Mouse (Mus musculus): Measurements from ENCODE around the gene Il9. TPM values are rescaled to one million over a fixed set of nuclear protein-coding genes. Genes with fewer than 3 reads are reported as not detected.
A peak's percentile ranks its signal among the peaks of the same experiment; 100 is the strongest.

Il9 gene
- not detected in 2 replicates for polyA plus RNA-seq (2016; fragmentation: Nextera tagmentation; extraction: Ambion mirVana)

- Histone ChIP-seq H3K27me3 (ENCODE audit: insufficient read depth, poor library complexity, severe bottlenecking) (no peaks in the 10 kb centered on the region), H3K4me1 (replicated peaks) (peaks cover 4% of the 10 kb centered on the region), H3K36me3 (no peaks in the 10 kb centered on the region), H3K27ac (no peak within 1 kb of the TSS), H3K4me3 (no peak within 1 kb of the TSS), H3K9me3 (no peaks in the 10 kb centered on the region)
- WGBS: 85% methylated on average over 3 of the region's 3 CpGs
- no peak for DNase-seq (ENCODE audit: low spot score)
These were observed at the start of gene Il9 for GRCm38 (mm10) chr13:56482146-56482545. Gene Il9 (minus strand): TSS chr13:56482246.

- no peaks in the 10 kb centered on the region for H3K27me3 ChIP-seq (ENCODE audit: insufficient read depth, poor library complexity, severe bottlenecking)
- 72% methylated on average over 8 of the region's 8 CpGs for WGBS
- DNase-seq (ENCODE audit: low spot score): no peak
- no peaks in the 10 kb centered on the region for H3K4me1 ChIP-seq (replicated peaks)
- no peak overlapping the region for H3K27ac ChIP-seq
- 0 out of 2 replicates have a peak, but pooled peaks cover 5% of the 10 kb centered on the region for H3K36me3 ChIP-seq
- no peak overlapping the region for H3K4me3 ChIP-seq
- H3K9me3 ChIP-seq: peaks cover 8% of the 10 kb centered on the region; the same call in 1 of the 2 replicates
These were observed 47.6 kb upstream of the Il9 start for GRCm38 (mm10) chr13:56529685-56530084.

GRCm38 (mm10) chr13:56529031-56529430 is 47.0 kb upstream of the Il9 start:
- Histone ChIP-seq H3K27me3 (ENCODE audit: insufficient read depth, poor library complexity, severe bottlenecking) (no peaks in the 10 kb centered on the region), H3K27ac (no peak overlapping the region), H3K4me1 (replicated peaks) (no peaks in the 10 kb centered on the region), H3K9me3 (peaks cover 3% of the 10 kb centered on the region; the same call in 1 of the 2 replicates), H3K36me3 (0 out of 2 replicates have a peak, but pooled peaks cover under 1% of the 10 kb centered on the region), H3K4me3 (no peak overlapping the region)
- 89% methylated on average over 4 of the region's 4 CpGs for WGBS
- no peak for DNase-seq (ENCODE audit: low spot score)

- no peaks in the 10 kb centered on the region for H3K36me3 ChIP-seq
- WGBS: 87% methylated on average over 11 of the region's 11 CpGs
- no peaks in the 10 kb centered on the region for H3K27me3 ChIP-seq (ENCODE audit: insufficient read depth, poor library complexity, severe bottlenecking)
- peaks cover 2% of the 10 kb centered on the region; the same call in 1 of the 2 replicates for H3K9me3 ChIP-seq
- no peak for DNase-seq (ENCODE audit: low spot score)
- no peaks in the 10 kb centered on the region for H3K4me1 ChIP-seq (replicated peaks)
- no peak overlapping the region for H3K27ac ChIP-seq
- H3K4me3 ChIP-seq: no peak overlapping the region
These were observed 46.2 kb upstream of the Il9 start for GRCm38 (mm10) chr13:56528281-56528680.

GRCm38 (mm10) chr13:56527846-56528245 is 45.8 kb upstream of the Il9 start:
- Histone ChIP-seq H3K27me3 (ENCODE audit: insufficient read depth, poor library complexity, severe bottlenecking) (no peaks in the 10 kb centered on the region), H3K27ac (no peak overlapping the region), H3K9me3 (no peaks in the 10 kb centered on the region), H3K4me1 (replicated peaks) (peaks cover 3% of the 10 kb centered on the region; the same call in 1 of the 2 replicates), H3K36me3 (no peaks in the 10 kb centered on the region), H3K4me3 (no peak overlapping the region)
- 94% methylated on average over 7 of the region's 7 CpGs for WGBS
- no peak for DNase-seq (ENCODE audit: low spot score)

- DNase-seq (ENCODE audit: low spot score): no peak
- Histone ChIP-seq H3K4me3 (no peak overlapping the region), H3K9me3 (no peaks in the 10 kb centered on the region), H3K4me1 (replicated peaks) (peaks cover 8% of the 10 kb centered on the region; the same call in 1 of the 2 replicates), H3K27ac (no peak overlapping the region), H3K36me3 (no peaks in the 10 kb centered on the region), H3K27me3 (ENCODE audit: insufficient read depth, poor library complexity, severe bottlenecking) (no peaks in the 10 kb centered on the region)
- WGBS: 90% methylated on average over 12 of the region's 12 CpGs
These were observed 44.8 kb upstream of the Il9 start for GRCm38 (mm10) chr13:56526871-56527270.

GRCm38 (mm10) chr13:56522821-56523167 is 40.7 kb upstream of the Il9 start:
- no peaks in the 10 kb centered on the region for H3K9me3 ChIP-seq
- peak overlapping the region; percentile 71 for H3K27ac ChIP-seq
- 7% methylated on average over 8 of the region's 8 CpGs for WGBS
- peaks cover 8% of the 10 kb centered on the region; the same call in 1 of the 2 replicates for H3K4me1 ChIP-seq (replicated peaks)
- peak overlapping the region; percentile 79 for H3K4me3 ChIP-seq
- H3K36me3 ChIP-seq: no peaks in the 10 kb centered on the region
- H3K27me3 ChIP-seq (ENCODE audit: insufficient read depth, poor library complexity, severe bottlenecking): no peaks in the 10 kb centered on the region
- no peak for DNase-seq (ENCODE audit: low spot score)

- peak within 1 kb of the TSS; percentile 71 for H3K27ac ChIP-seq
- DNase-seq (ENCODE audit: low spot score): peak; percentile 94
- no peaks in the 10 kb centered on the region for H3K27me3 ChIP-seq (ENCODE audit: insufficient read depth, poor library complexity, severe bottlenecking)
- peaks cover 8% of the 10 kb centered on the region; the same call in 1 of the 2 replicates for H3K4me1 ChIP-seq (replicated peaks)
- no peaks in the 10 kb centered on the region for H3K36me3 ChIP-seq
- under 1% methylated on average over 56 of the region's 56 CpGs for WGBS
- H3K9me3 ChIP-seq: no peaks in the 10 kb centered on the region
- peak within 1 kb of the TSS; percentile 79 for H3K4me3 ChIP-seq
These were observed 40.2 kb upstream of the Il9 start, which contains the start of gene Fbxl21 for GRCm38 (mm10) chr13:56522081-56522820. Gene Fbxl21 (plus strand): TSS chr13:56522472.

- WGBS: 62% methylated on average over 7 of the region's 7 CpGs
- H3K4me3 ChIP-seq: no peak overlapping the region
- no peaks in the 10 kb centered on the region for H3K4me1 ChIP-seq (replicated peaks)
- H3K27me3 ChIP-seq (ENCODE audit: insufficient read depth, poor library complexity, severe bottlenecking): no peaks in the 10 kb centered on the region
- H3K36me3 ChIP-seq: no peaks in the 10 kb centered on the region
- no peaks in the 10 kb centered on the region for H3K9me3 ChIP-seq
- no peak for DNase-seq (ENCODE audit: low spot score)
- no peak overlapping the region for H3K27ac ChIP-seq
These were observed 34.8 kb upstream of the Il9 start for GRCm38 (mm10) chr13:56516816-56517215.

GRCm38 (mm10) chr13:56516311-56516710 is 34.3 kb upstream of the Il9 start:
- Histone ChIP-seq H3K36me3 (no peaks in the 10 kb centered on the region), H3K27ac (no peak overlapping the region), H3K9me3 (no peaks in the 10 kb centered on the region), H3K4me3 (no peak overlapping the region), H3K4me1 (replicated peaks) (no peaks in the 10 kb centered on the region), H3K27me3 (ENCODE audit: insufficient read depth, poor library complexity, severe bottlenecking) (no peaks in the 10 kb centered on the region)
- no peak for DNase-seq (ENCODE audit: low spot score)
- WGBS: 71% methylated on average over 4 of the region's 4 CpGs

GRCm38 (mm10) chr13:56513595-56513994 is 31.5 kb upstream of the Il9 start:
- H3K27ac ChIP-seq: no peak overlapping the region
- H3K4me1 ChIP-seq (replicated peaks): no peaks in the 10 kb centered on the region
- H3K27me3 ChIP-seq (ENCODE audit: insufficient read depth, poor library complexity, severe bottlenecking): no peaks in the 10 kb centered on the region
- no peak for DNase-seq (ENCODE audit: low spot score)
- H3K9me3 ChIP-seq: no peaks in the 10 kb centered on the region
- no peaks in the 10 kb centered on the region for H3K36me3 ChIP-seq
- H3K4me3 ChIP-seq: no peak overlapping the region

GRCm38 (mm10) chr13:56509796-56510195 is 27.8 kb upstream of the Il9 start:
- DNase-seq (ENCODE audit: low spot score): no peak
- no peaks in the 10 kb centered on the region for H3K9me3 ChIP-seq
- H3K36me3 ChIP-seq: no peaks in the 10 kb centered on the region
- no peaks in the 10 kb centered on the region for H3K27me3 ChIP-seq (ENCODE audit: insufficient read depth, poor library complexity, severe bottlenecking)
- H3K4me3 ChIP-seq: no peak overlapping the region
- no peaks in the 10 kb centered on the region for H3K4me1 ChIP-seq (replicated peaks)
- 81% methylated on average over 2 of the region's 2 CpGs for WGBS
- no peak overlapping the region for H3K27ac ChIP-seq

- 86% methylated on average over 6 of the region's 6 CpGs for WGBS
- Histone ChIP-seq H3K4me1 (replicated peaks) (no peaks in the 10 kb centered on the region), H3K27me3 (ENCODE audit: insufficient read depth, poor library complexity, severe bottlenecking) (no peaks in the 10 kb centered on the region), H3K27ac (no peak overlapping the region), H3K36me3 (no peaks in the 10 kb centered on the region), H3K9me3 (no peaks in the 10 kb centered on the region), H3K4me3 (no peak overlapping the region)
- no peak for DNase-seq (ENCODE audit: low spot score)
These were observed 24.9 kb upstream of the Il9 start for GRCm38 (mm10) chr13:56506871-56507496.

Data from hindbrain, embryonic 10.5 days (tissue).